Mouse (Mus musculus) MN1 (cell line): ENCODE measurements around the gene Mybphl.

ENCODE experiments used
- DNase-seq: peaks from one replicate; pipeline ENCODE4 v3.0.0-alpha.2; 2016; ENCODE audit warnings: low spot score

The Mybphl gene

GRCm38 (mm10) chr3:108364270-108364995, at the start of gene Mybphl:
Mybphl (plus strand) TSS chr3:108364911.
- DNase-seq, result no peak

- no peak for DNase-seq
Observed at GRCm38 (mm10) chr3:108318517-108318916, 46.2 kb upstream of the Mybphl start.

GRCm38 (mm10) chr3:108321671-108322070, 43.0 kb upstream of the Mybphl start:
- DNase-seq, result peak; percentile 10

- DNase-seq, result no peak
Observed at GRCm38 (mm10) chr3:108322136-108322535, 42.6 kb upstream of the Mybphl start.

- DNase-seq, result peak; percentile 30
Observed at GRCm38 (mm10) chr3:108322962-108323361, 41.7 kb upstream of the Mybphl start.

- no peak for DNase-seq
Observed at GRCm38 (mm10) chr3:108324837-108325236, 39.9 kb upstream of the Mybphl start.

GRCm38 (mm10) chr3:108325521-108325920, 39.2 kb upstream of the Mybphl start:
- no peak for DNase-seq

GRCm38 (mm10) chr3:108327275-108327674, 37.4 kb upstream of the Mybphl start:
- no peak for DNase-seq

GRCm38 (mm10) chr3:108327916-108328315, 36.8 kb upstream of the Mybphl start:
- DNase-seq, result no peak

GRCm38 (mm10) chr3:108328441-108328841, 36.3 kb upstream of the Mybphl start:
- DNase-seq, result peak; percentile 58

- no peak for DNase-seq
Observed at GRCm38 (mm10) chr3:108330812-108331211, 33.9 kb upstream of the Mybphl start.

- DNase-seq, result no peak
Observed at GRCm38 (mm10) chr3:108336878-108337277, 27.8 kb upstream of the Mybphl start.

- no peak for DNase-seq
Observed at GRCm38 (mm10) chr3:108341040-108341439, 23.7 kb upstream of the Mybphl start.

- no peak for DNase-seq
Observed at GRCm38 (mm10) chr3:108342185-108342584, 22.5 kb upstream of the Mybphl start.

GRCm38 (mm10) chr3:108345855-108346254, 18.9 kb upstream of the Mybphl start:
- DNase-seq, result no peak

GRCm38 (mm10) chr3:108348376-108348775, 16.3 kb upstream of the Mybphl start:
- DNase-seq, result no peak

- no peak for DNase-seq
Observed at GRCm38 (mm10) chr3:108355245-108355644, 9.5 kb upstream of the Mybphl start.

GRCm38 (mm10) chr3:108357051-108357450, 7.7 kb upstream of the Mybphl start:
- no peak for DNase-seq

GRCm38 (mm10) chr3:108358445-108358844, 6.3 kb upstream of the Mybphl start:
- DNase-seq, result no peak

- DNase-seq, result no peak
Observed at GRCm38 (mm10) chr3:108360894-108361293, 3.8 kb upstream of the Mybphl start.

- DNase-seq, result no peak
Observed at GRCm38 (mm10) chr3:108363626-108364025, 1.1 kb upstream of the Mybphl start.

GRCm38 (mm10) chr3:108367173-108367572, 2.5 kb downstream of the Mybphl start:
- no peak for DNase-seq

- no peak for DNase-seq
Observed at GRCm38 (mm10) chr3:108367828-108368227, 3.1 kb downstream of the Mybphl start.

GRCm38 (mm10) chr3:108368721-108369120, 4.0 kb downstream of the Mybphl start:
- DNase-seq, result no peak
